Mouse (Mus musculus): Measurements from ENCODE around the gene Samd9l.
"Not testable (repeated sequence)": the region's sequence is repeated elsewhere in the genome, so short reads cannot be mapped to it uniquely, and the experiment has no call there.

Gene Samd9l

DNA sequence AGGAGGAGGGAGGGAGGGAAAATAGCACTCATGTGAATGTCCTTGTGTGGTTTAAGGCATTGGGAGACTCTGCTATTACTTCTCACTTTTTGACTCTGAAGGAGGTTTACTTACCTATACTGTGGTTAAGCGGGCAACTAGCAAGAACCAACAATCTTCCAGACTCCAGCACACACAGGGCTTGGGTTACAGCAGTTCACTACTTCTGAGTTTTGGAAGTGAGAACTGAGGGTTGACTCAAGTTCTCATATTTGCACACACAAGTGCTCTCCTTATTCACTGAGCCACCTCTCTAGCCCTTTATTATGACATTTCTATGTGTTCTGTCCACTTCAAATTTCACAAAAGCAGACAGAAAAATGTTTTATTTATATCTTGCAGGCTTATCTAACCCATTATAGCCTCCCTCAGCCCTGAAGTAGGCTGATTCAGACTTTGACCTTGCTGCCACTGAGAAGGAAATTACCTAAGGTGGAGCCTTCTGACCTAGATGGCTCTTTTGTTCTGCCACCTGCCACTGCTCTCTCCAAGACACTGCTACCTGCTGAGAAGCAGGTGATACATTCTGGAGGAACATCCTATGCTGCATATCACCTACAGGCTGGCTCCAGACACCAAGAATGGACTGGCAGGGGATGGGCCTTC lies 55.6 kb downstream of the Samd9l start:
- DNase-seq (ENCODE audit: low spot score) = not testable (repeated sequence)

DNA sequence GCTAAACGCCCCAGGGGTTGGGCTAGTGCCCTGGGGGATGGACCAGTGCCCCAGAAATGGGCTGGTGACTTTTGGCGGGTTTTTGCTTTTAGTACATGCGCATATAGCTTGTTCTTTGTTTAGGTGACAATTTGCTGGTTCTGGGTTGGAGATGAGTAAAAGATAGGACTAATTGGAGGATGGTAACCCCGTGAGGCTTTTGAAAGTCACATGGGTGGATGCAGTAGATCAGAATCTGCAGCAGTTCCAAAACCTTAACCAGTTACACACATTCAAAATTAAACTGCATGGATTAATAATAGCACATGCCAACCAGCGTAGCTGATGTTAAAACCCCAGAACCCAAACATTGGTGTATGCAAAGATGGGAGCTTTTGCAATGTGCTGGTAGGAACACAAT lies 57.9 kb downstream of the Samd9l start:
- no peak for DNase-seq (ENCODE audit: low spot score)

GRCm38 (mm10) chr6:3340928-3341327 lies 58.4 kb downstream of the Samd9l start:
- not testable (repeated sequence) for DNase-seq (ENCODE audit: low spot score)

GRCm38 (mm10) chr6:3339131-3339530 lies 60.2 kb downstream of the Samd9l start:
- not testable (repeated sequence) for DNase-seq (ENCODE audit: low spot score)
